Mouse (Mus musculus) midbrain, postnatal 0 days (tissue): ENCODE results near the gene Pgghg. TPM values are rescaled to one million over a fixed set of nuclear protein-coding genes. Genes with fewer than 3 reads are reported as not detected.
"Not testable (repeated sequence)": the region's sequence is repeated elsewhere in the genome, so short reads cannot be mapped to it uniquely, and the experiment has no call there.

Source experiments
- ATAC-seq: fragments of 200-750 bp; cut with Nextera tagmentation; 2 replicates; pipeline ENCODE4 v1.8.0; 2017; ENCODE audit warnings: moderate number of reproducible peaks, mild to moderate bottlenecking, moderate TSS enrichment, moderate library complexity; ENCODE audit not compliant: low FRiP score
- DNase-seq: peaks from one replicate; pipeline ENCODE4 v3.0.0-alpha.2; 2015; ENCODE audit warnings: low spot score
- H3K27ac ChIP-seq: fragments of 300-500 bp; sonication (generic); 2 replicates; pipeline ENCODE4 v1.5.1; 2014; ENCODE audit warnings: low read depth, mild to moderate bottlenecking, low read length, mixed read lengths
- H3K27me3 ChIP-seq: fragments of 300-500 bp; sonication (generic); 2 replicates; pipeline ENCODE4 v1.6.1; 2014; ENCODE audit warnings: low read length, control low read depth, mixed read lengths; ENCODE audit not compliant: insufficient read depth
- H3K36me3 ChIP-seq: fragments of 300-500 bp; sonication (generic); 2 replicates; pipeline ENCODE4 v1.6.1; 2014; ENCODE audit warnings: low read length, control low read depth, mixed read lengths; ENCODE audit not compliant: insufficient read depth
- H3K4me1 ChIP-seq: fragments of 300-500 bp; sonication (generic); 2 replicates; pipeline ENCODE4 v1.6.1; 2014; ENCODE audit warnings: mild to moderate bottlenecking, control low read depth, antibody characterized with exemption, low read length, mixed read lengths; ENCODE audit not compliant: insufficient read depth
- H3K4me2 ChIP-seq: fragments of 300-500 bp; sonication (generic); 2 replicates; pipeline ENCODE4 v1.6.1; 2014; ENCODE audit warnings: low read depth, mild to moderate bottlenecking, low read length, mixed read lengths; ENCODE audit not compliant: poor library complexity, severe bottlenecking
- H3K4me3 ChIP-seq: fragments of 300-500 bp; sonication (generic); 2 replicates; pipeline ENCODE4 v1.5.1; 2014; ENCODE audit warnings: low read depth, mild to moderate bottlenecking, low read length, moderate library complexity
- H3K9ac ChIP-seq: fragments of 300-500 bp; sonication (generic); replicated peaks from 2 replicates; pipeline ENCODE4 v1.6.1; 2014; ENCODE audit warnings: mild to moderate bottlenecking, low read length, moderate library complexity, mixed read lengths; ENCODE audit not compliant: poor library complexity, severe bottlenecking
- H3K9me3 ChIP-seq: fragments of 300-500 bp; sonication (generic); 2 replicates; pipeline ENCODE4 v1.6.1; 2016; ENCODE audit warnings: low read length, control low read depth
- CTCF ChIP-seq: IDR thresholded peaks from 2 replicates; pipeline ENCODE4 v1.5.1; 2016; ENCODE audit warnings: antibody characterized with exemption, mild to moderate bottlenecking
- WGBS: fragments of 180-500 bp; shearing (Covaris S2); extraction: QIAGEN DNeasy Blood & Tissue Kit; methylation state at CpG from one replicate; pipeline ENCODE4 v1.1.7; 2014; 5-methylcytosine and 5-hydroxymethylcytosine counted together
- polyA plus RNA-seq: library from polyadenylated mRNA; unstranded; fragments of >200 nt; fragmentation: Nextera tagmentation; extraction: Ambion mirVana; gene quantifications from 2 replicates; pipeline ENCODE4 v1.2.1, GENCODE M21; 2015
- total RNA-seq: library from RNA; depleted of rRNA; stranded (reverse); fragments of >200 nt; gene quantifications from 2 replicates; pipeline ENCODE4 v1.2.3, GENCODE M21; 2014

Gene Pgghg
- total and polyA plus RNA-seq, 2 experiments from 2014 or later, result 4.4 to 7.8 TPM

- H3K4me3 ChIP-seq, result no peak overlapping the region
- no peak overlapping the region for H3K9ac ChIP-seq
- WGBS, result 82% methylated on average over 2 of the region's 2 CpGs
- H3K4me2 ChIP-seq, result no peak overlapping the region
- TF ChIP-seq CTCF, result no peak
- H3K4me1 ChIP-seq, result no peaks in the 10 kb centered on the region
- H3K27me3 ChIP-seq, result no peaks in the 10 kb centered on the region
- no peaks in the 10 kb centered on the region for H3K36me3 ChIP-seq
- DNase-seq, result no peak
- H3K27ac ChIP-seq, result no peak overlapping the region
- no peaks in the 10 kb centered on the region for H3K9me3 ChIP-seq
- no peak for ATAC-seq
These were observed 21.5 kb downstream of the Pgghg start for GRCm38 (mm10) chr7:140962733-140963132.

GRCm38 (mm10) chr7:140966921-140967320 lies 25.7 kb downstream of the Pgghg start, which contains the start of gene Ifitm1:
Ifitm1 (plus strand) TSS chr7:140967221.
- Histone ChIP-seq H3K36me3 (no peaks in the 10 kb centered on the region), H3K4me1 (no peaks in the 10 kb centered on the region), H3K9ac (no peak within 1 kb of the TSS), H3K4me3 (no peak within 1 kb of the TSS), H3K9me3 (no peaks in the 10 kb centered on the region), H3K27me3 (no peaks in the 10 kb centered on the region), H3K27ac (no peak within 1 kb of the TSS), H3K4me2 (no peak within 1 kb of the TSS)
- no peak for TF ChIP-seq CTCF
- DNase-seq (no peak), ATAC-seq (no peak)
- WGBS, result 87% methylated on average over 4 of the region's 4 CpGs

GRCm38 (mm10) chr7:140967862-140968591 lies 26.8 kb downstream of the Pgghg start:
- H3K9me3 ChIP-seq, result no peaks in the 10 kb centered on the region
- no peaks in the 10 kb centered on the region for H3K36me3 ChIP-seq
- DNase-seq (no peak), ATAC-seq (no peak)
- no peak overlapping the region for H3K27ac ChIP-seq
- no peak overlapping the region for H3K4me2 ChIP-seq
- no peak overlapping the region for H3K9ac ChIP-seq
- 14% methylated on average over 14 of the region's 14 CpGs for WGBS
- H3K27me3 ChIP-seq, result no peaks in the 10 kb centered on the region
- no peak overlapping the region for H3K4me3 ChIP-seq
- TF ChIP-seq CTCF, result no peak
- no peaks in the 10 kb centered on the region for H3K4me1 ChIP-seq

- ATAC-seq, H3K4me2 ChIP-seq, H3K27me3 ChIP-seq, DNase-seq, H3K9ac ChIP-seq, H3K4me3 ChIP-seq, H3K4me1 ChIP-seq, H3K27ac ChIP-seq, H3K9me3 ChIP-seq, H3K36me3 ChIP-seq: not testable (repeated sequence)
- WGBS, result 19% methylated on average over 3 of the region's 3 CpGs
These were observed 27.5 kb downstream of the Pgghg start for GRCm38 (mm10) chr7:140968710-140969109.

GRCm38 (mm10) chr7:140970931-140971330 lies 29.7 kb downstream of the Pgghg start:
- no peaks in the 10 kb centered on the region for H3K4me1 ChIP-seq
- no peaks in the 10 kb centered on the region for H3K36me3 ChIP-seq
- H3K9ac ChIP-seq, result no peak overlapping the region
- H3K4me3 ChIP-seq, result no peak overlapping the region
- no peak overlapping the region for H3K4me2 ChIP-seq
- ATAC-seq (no peak), DNase-seq (no peak)
- H3K27me3 ChIP-seq, result no peaks in the 10 kb centered on the region
- H3K27ac ChIP-seq, result no peak overlapping the region
- WGBS, result 47% methylated on average over 7 of the region's 7 CpGs
- no peaks in the 10 kb centered on the region for H3K9me3 ChIP-seq
- no peak for TF ChIP-seq CTCF

- no peak overlapping the region for H3K27ac ChIP-seq
- H3K4me3 ChIP-seq, result no peak overlapping the region
- no peak for DNase-seq
- H3K9ac ChIP-seq, result no peak overlapping the region
- no peak for TF ChIP-seq CTCF
- H3K4me1 ChIP-seq, result no peaks in the 10 kb centered on the region
- no peak for ATAC-seq
- no peaks in the 10 kb centered on the region for H3K9me3 ChIP-seq
- WGBS, result 80% methylated on average over 8 of the region's 8 CpGs
- H3K36me3 ChIP-seq, result no peaks in the 10 kb centered on the region
- no peak overlapping the region for H3K4me2 ChIP-seq
- H3K27me3 ChIP-seq, result no peaks in the 10 kb centered on the region
These were observed 30.4 kb downstream of the Pgghg start for GRCm38 (mm10) chr7:140971479-140972171.
